In the genomic region with DNA sequence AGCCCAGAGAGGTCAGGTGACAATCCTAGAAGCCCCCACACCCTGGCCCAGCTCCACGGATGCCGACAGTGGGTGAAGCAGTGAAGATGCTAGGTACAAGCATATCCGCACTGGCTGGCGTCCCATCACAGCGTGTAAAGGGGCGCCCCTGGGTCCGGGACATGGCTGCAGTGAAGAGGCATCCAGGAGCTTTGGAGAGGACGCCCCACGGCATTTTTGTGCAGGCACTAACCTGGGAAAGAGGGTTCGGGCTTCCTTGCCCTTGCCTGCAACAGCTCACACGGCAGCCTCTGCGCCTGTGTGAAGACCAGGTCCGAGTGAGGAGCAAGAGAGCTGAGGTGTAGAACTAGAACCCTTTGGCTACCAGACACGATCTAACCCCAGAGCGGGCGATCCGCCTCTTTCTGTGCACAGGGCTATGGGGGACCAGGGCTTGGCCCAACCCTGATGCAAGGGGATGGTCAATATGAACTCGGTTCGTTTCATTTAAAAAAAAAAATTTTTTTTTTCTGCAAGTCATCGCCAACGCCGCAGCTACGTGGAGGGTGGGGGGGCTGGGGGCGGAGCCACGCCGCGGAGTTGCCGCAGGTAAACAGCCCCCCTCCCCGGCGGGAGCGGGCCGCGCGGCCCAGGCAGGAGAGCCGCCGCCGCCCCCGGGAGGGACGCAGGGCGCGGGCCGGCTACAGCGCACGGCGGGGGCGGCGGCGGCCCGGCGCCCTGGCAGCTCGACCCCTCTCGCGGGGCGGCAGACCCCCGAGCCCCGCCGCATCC, we compare ENCODE assay signal across 8 mouse cellular contexts. TPM values are rescaled to one million over a fixed set of nuclear protein-coding genes. Genes with fewer than 3 reads are reported as not detected.
A peak's percentile ranks its signal among the peaks of the same experiment; 100 is the strongest.
DNase-seq lines count a peak whose midpoint lies in the region; ATAC-seq and TF ChIP-seq lines count a peak whose summit lies in the region.

A gene (plus strand): TSS at position 574 of the 771 bp plus-strand sequence.

- H3K9me3 ChIP-seq in embryonic facial prominence, embryonic 11.5 days (replicated peaks; ENCODE audit: control insufficient read depth, low read length), result no peaks in the 10 kb centered on the region
- H3K9me3 ChIP-seq in hindbrain, embryonic 14.5 days (ENCODE audit: control insufficient read depth, low read length), result no peaks in the 10 kb centered on the region
- H3K9me3 ChIP-seq in liver, embryonic 13.5 days (replicated peaks), result no peaks in the 10 kb centered on the region

- 1% methylated on average over 44 of the region's 57 CpGs for WGBS in embryonic facial prominence, embryonic 11.5 days
- under 1% methylated on average over 46 of the region's 57 CpGs for WGBS in hindbrain, embryonic 14.5 days
- WGBS in liver, embryonic 13.5 days (ENCODE audit: insufficient replicate concordance), result 3% methylated on average over 57 of the region's 57 CpGs
- WGBS in small intestine, adult 2 months, result 3% methylated on average over 29 of the region's 57 CpGs

- DNase-seq in kidney, postnatal 10 days, result peak; percentile 19
- no peak for DNase-seq in kidney, adult 9 months
- DNase-seq in embryonic facial prominence, embryonic 11.5 days (ENCODE audit: low spot score), result peak; percentile 44
- DNase-seq in hindbrain, embryonic 14.5 days (ENCODE audit: low spot score), result peak; percentile 61
- DNase-seq in liver, embryonic 13.5 days, result no peak
- no peak for DNase-seq in ovary, postnatal 10 days (ENCODE audit: low spot score)

- H3K9ac ChIP-seq in embryonic facial prominence, embryonic 11.5 days (replicated peaks; ENCODE audit: low read length), result peak within 1 kb of the TSS; percentile 61
- H3K9ac ChIP-seq in hindbrain, embryonic 14.5 days, result peak within 1 kb of the TSS; percentile 83
- no peak within 1 kb of the TSS for H3K9ac ChIP-seq in liver, embryonic 13.5 days

- no peaks in the 10 kb centered on the region for H3K4me1 ChIP-seq in bone marrow macrophage, adult 2 months (ENCODE audit: control insufficient read depth, insufficient read depth, low read length)
- H3K4me1 ChIP-seq in embryonic facial prominence, embryonic 11.5 days (ENCODE audit: control insufficient read depth, insufficient read depth, low read length), result no peaks in the 10 kb centered on the region; the same call in 1 of the 2 replicates
- H3K4me1 ChIP-seq in hindbrain, embryonic 14.5 days (replicated peaks; ENCODE audit: control insufficient read depth, insufficient read depth, low read length), result peaks cover 20% of the 10 kb centered on the region
- 0 out of 2 replicates have a peak, but pooled peaks cover 3% of the 10 kb centered on the region for H3K4me1 ChIP-seq in liver, embryonic 13.5 days (replicated peaks)
- peaks cover 13% of the 10 kb centered on the region; the same call in 1 of the 2 replicates for H3K4me1 ChIP-seq in small intestine, adult 2 months (ENCODE audit: control insufficient read depth, insufficient read depth, insufficient read length, low read length)

- H3K4me3 ChIP-seq in bone marrow macrophage, adult 2 months (ENCODE audit: insufficient read depth, low read length), result peak within 1 kb of the TSS; percentile 20
- H3K4me3 ChIP-seq in embryonic facial prominence, embryonic 11.5 days (ENCODE audit: low read depth, low read length), result peak within 1 kb of the TSS; percentile 63
- H3K4me3 ChIP-seq in hindbrain, embryonic 14.5 days (replicated peaks; ENCODE audit: low read length), result peak within 1 kb of the TSS; percentile 79
- H3K4me3 ChIP-seq in liver, embryonic 13.5 days (replicated peaks), result peak within 1 kb of the TSS; percentile 49
- peak within 1 kb of the TSS; percentile 50 for H3K4me3 ChIP-seq in small intestine, adult 2 months (ENCODE audit: low read depth, low read length)

- TF ChIP-seq CTCF in bone marrow macrophage, adult 2 months (IDR thresholded peaks at IDR 0.05; ENCODE audit: low read depth, low read length), result no peak
- TF ChIP-seq CTCF in small intestine, adult 2 months (IDR thresholded peaks at IDR 0.05; ENCODE audit: extremely low read depth, insufficient read length, insufficient replicate concordance, low read depth, low read length), result no peak

- peaks cover 9% of the 10 kb centered on the region for H3K27me3 ChIP-seq in embryonic facial prominence, embryonic 11.5 days (ENCODE audit: control insufficient read depth, insufficient read depth, low read length)
- no peaks in the 10 kb centered on the region; the same call in 1 of the 2 replicates for H3K27me3 ChIP-seq in hindbrain, embryonic 14.5 days (ENCODE audit: control insufficient read depth, insufficient read depth, low read length)
- peaks cover 97% of the 10 kb centered on the region for H3K27me3 ChIP-seq in liver, embryonic 13.5 days
- peaks cover 17% of the 10 kb centered on the region for H3K27me3 ChIP-seq in small intestine, adult 2 months (ENCODE audit: control insufficient read depth, insufficient read depth, low read length)

- H3K36me3 ChIP-seq in embryonic facial prominence, embryonic 11.5 days (replicated peaks; ENCODE audit: control insufficient read depth, insufficient read depth, low read depth, low read length), result no peaks in the 10 kb centered on the region
- H3K36me3 ChIP-seq in hindbrain, embryonic 14.5 days (replicated peaks; ENCODE audit: control insufficient read depth, insufficient read depth), result no peaks in the 10 kb centered on the region
- no peaks in the 10 kb centered on the region for H3K36me3 ChIP-seq in liver, embryonic 13.5 days
- H3K36me3 ChIP-seq in small intestine, adult 2 months (ENCODE audit: control insufficient read depth, insufficient read depth, low read length), result no peaks in the 10 kb centered on the region

- peak within 1 kb of the TSS; percentile 89 for H3K4me2 ChIP-seq in embryonic facial prominence, embryonic 11.5 days (ENCODE audit: low read depth, low read length)
- peak within 1 kb of the TSS; percentile 82 for H3K4me2 ChIP-seq in hindbrain, embryonic 14.5 days (replicated peaks)
- peak within 1 kb of the TSS; percentile 66 for H3K4me2 ChIP-seq in liver, embryonic 13.5 days

- TF ChIP-seq POLR2A in bone marrow macrophage, adult 2 months (IDR thresholded peaks at IDR 0.05; ENCODE audit: borderline replicate concordance, low read depth, low read length), result no peak
- no peak for TF ChIP-seq POLR2A in small intestine, adult 2 months (IDR thresholded peaks at IDR 0.05; ENCODE audit: low read depth, low read length)

- no peak for ATAC-seq in embryonic facial prominence, embryonic 11.5 days (replicated peaks; ENCODE audit: insufficient number of reproducible peaks, low FRiP score, low TSS enrichment, low read depth)
- ATAC-seq in hindbrain, embryonic 14.5 days (ENCODE audit: low FRiP score), result peak; percentile 58
- no peak for ATAC-seq in liver, embryonic 13.5 days (ENCODE audit: low read depth)

- H3K27ac ChIP-seq in bone marrow macrophage, adult 2 months (ENCODE audit: insufficient read depth, low read depth, low read length), result no peak within 1 kb of the TSS
- no peak within 1 kb of the TSS for H3K27ac ChIP-seq in embryonic facial prominence, embryonic 11.5 days (replicated peaks; ENCODE audit: low read depth, low read length)
- H3K27ac ChIP-seq in hindbrain, embryonic 14.5 days, result peak within 1 kb of the TSS; percentile 80
- H3K27ac ChIP-seq in liver, embryonic 13.5 days, result no peak within 1 kb of the TSS
- no peak within 1 kb of the TSS for H3K27ac ChIP-seq in small intestine, adult 2 months (ENCODE audit: insufficient read depth, low read depth, low read length)

RNA-seq across cellular contexts. Expression of the gene that starts here (rescaled TPM):
- not detected in 2 replicates for polyA plus RNA-seq in bone marrow macrophage, adult 2 months (2012; ENCODE audit: insufficient read depth, insufficient read length, missing spikeins)
- polyA plus RNA-seq in embryonic facial prominence, embryonic 11.5 days (2014; fragmentation: Nextera tagmentation; extraction: Ambion mirVana), result 0.24 and 0.28 TPM in 2 replicates
- 8.4 and 8.5 TPM in 2 replicates for polyA plus RNA-seq in hindbrain, embryonic 14.5 days (2014; fragmentation: Nextera tagmentation; extraction: Ambion mirVana)
- not detected in 2 replicates for polyA plus RNA-seq in liver, embryonic 13.5 days (2015; fragmentation: Nextera tagmentation; extraction: Ambion mirVana)
- polyA plus RNA-seq in small intestine, adult 2 months (2012; rRNA removed), result 0.30 and 0.32 TPM in 2 replicates

Comparison
In these comparisons a context has a peak if more than half of its experiments do, and no peak if none do; other contexts are left out.
1. DNase-seq: peak in kidney, postnatal 10 days (single experiment) and hindbrain, embryonic 14.5 days (single experiment); none in kidney, adult 9 months (single experiment), liver, embryonic 13.5 days (single experiment) and ovary, postnatal 10 days (single experiment).
2. Peak in DNase-seq, H3K4me3 ChIP-seq, H3K9ac ChIP-seq and H3K4me2 ChIP-seq in embryonic facial prominence, embryonic 11.5 days; RNA of the gene not detected or under 1 TPM.
3. H3K4me3 ChIP-seq: peak in every context shown above with its lines; median percentile 79 in hindbrain, embryonic 14.5 days; 63 in embryonic facial prominence, embryonic 11.5 days; 50 in small intestine, adult 2 months; 49 in liver, embryonic 13.5 days; 20 in bone marrow macrophage, adult 2 months.
4. Peak in every context shown above with its lines, with median percentiles within 50 percentile points of each other: H3K4me2 ChIP-seq.